Mouse (Mus musculus): ENCODE data around the gene Krt84. TPM values are rescaled to one million over a fixed set of nuclear protein-coding genes. Genes with fewer than 3 reads are reported as not detected.
A peak's percentile ranks its signal among the peaks of the same experiment; 100 is the strongest.

Gene Krt84
- total RNA-seq, 2 experiments from 2014 or later, result not detected

- peak in 1 of 2 experiments; percentile 42 for DNase-seq (ENCODE audit: low spot score in 2 of 2)
These were observed 35.4 kb downstream of the Krt84 start for GRCm38 (mm10) chr15:101497181-101497580.

- no peak for DNase-seq (ENCODE audit: low spot score in 2 of 2)
These were observed 37.4 kb downstream of the Krt84 start for GRCm38 (mm10) chr15:101495266-101495665.

- no peak for DNase-seq (ENCODE audit: low spot score in 2 of 2)
These were observed 38.4 kb downstream of the Krt84 start for GRCm38 (mm10) chr15:101494203-101494602.

GRCm38 (mm10) chr15:101493713-101494112, 38.9 kb downstream of the Krt84 start:
- DNase-seq (ENCODE audit: low spot score in 2 of 2), result no peak

- no peak for DNase-seq (ENCODE audit: low spot score in 2 of 2)
These were observed 39.9 kb downstream of the Krt84 start for GRCm38 (mm10) chr15:101492718-101493117.

- DNase-seq (ENCODE audit: low spot score in 2 of 2), result no peak
These were observed 41.2 kb downstream of the Krt84 start, which contains the start of gene Krt83 for GRCm38 (mm10) chr15:101491431-101491830. TSS of gene Krt83 (minus strand) at chr15:101491512.

- peak; percentile 7 to 34 for DNase-seq (ENCODE audit: low spot score in 2 of 2)
These were observed 46.5 kb downstream of the Krt84 start for GRCm38 (mm10) chr15:101485911-101486635.

GRCm38 (mm10) chr15:101484939-101485338, 47.7 kb downstream of the Krt84 start:
- no peak for DNase-seq (ENCODE audit: low spot score in 2 of 2)

- DNase-seq (ENCODE audit: low spot score in 2 of 2), result no peak
These were observed 49.0 kb downstream of the Krt84 start for GRCm38 (mm10) chr15:101483646-101484045.

GRCm38 (mm10) chr15:101482056-101482455, 50.6 kb downstream of the Krt84 start:
- no peak for DNase-seq (ENCODE audit: low spot score in 2 of 2)

GRCm38 (mm10) chr15:101479666-101480060, 53.0 kb downstream of the Krt84 start:
- DNase-seq (ENCODE audit: low spot score in 2 of 2), result no peak

GRCm38 (mm10) chr15:101479007-101479665, 53.5 kb downstream of the Krt84 start:
- DNase-seq (ENCODE audit: low spot score in 2 of 2), result peak; percentile 32 to 39

Small RNA genes within 50 kb of the gene (microRNA-seq; reads per million reads assigned to microRNA genes)
- 0 reads per million in 2 experiments for gene Gm44393
- 0 reads per million in 2 experiments for gene Gm44460

Other genes starting within 250 kb of the Krt84 start
- 10 to 100 TPM; 53.2 to 57.5 TPM for gene Atg101, start 248.5 kb downstream of the Krt84 start, total RNA-seq (2021)
- gene 6030408B16Rik, start 239.6 kb downstream of the Krt84 start, total RNA-seq (2021), result under 1 TPM; 0.27 to 0.66 TPM
- gene Krt80, start 162.7 kb downstream of the Krt84 start, total RNA-seq (2021), result under 1 TPM; 0.25 to 0.40 TPM
- gene Krt7, start 121.8 kb downstream of the Krt84 start, total RNA-seq (2021), result not detected
- gene Krt87, start 94.0 kb downstream of the Krt84 start, total RNA-seq (2021), result under 1 TPM; 0.18 to 0.40 TPM
- gene Krt88, start 85.1 kb downstream of the Krt84 start, total RNA-seq (2021), result not detected
- not detected for gene Krt81, start 69.1 kb downstream of the Krt84 start, total RNA-seq (2021)
- under 1 TPM in 1 of 2 experiments, not detected in 1; 0.15 TPM for gene Krt86, start 59.3 kb downstream of the Krt84 start, total RNA-seq (2021)
- not detected for gene Krt83, start 41.3 kb downstream of the Krt84 start, total RNA-seq (2021)
- gene Gm49425, start 15.6 kb downstream of the Krt84 start, total RNA-seq (2021), result not detected
- not detected for gene Krt82, start 17.8 kb upstream of the Krt84 start, total RNA-seq (2021)
- gene Krt90, start 30.1 kb upstream of the Krt84 start, total RNA-seq (2021), result not detected
- not detected for gene Krt75, start 41.1 kb upstream of the Krt84 start, total RNA-seq (2021)
- not detected for gene Gm5414, start 95.4 kb upstream of the Krt84 start, total RNA-seq (2021)
- not detected for gene Gm5478, start 114.6 kb upstream of the Krt84 start, total RNA-seq (2021)
- not detected for gene Krt6b, start 147.5 kb upstream of the Krt84 start, total RNA-seq (2021)
- not detected for gene Krt6a, start 161.5 kb upstream of the Krt84 start, total RNA-seq (2021)
- gene Krt5, start 180.1 kb upstream of the Krt84 start, total RNA-seq (2021), result under 1 TPM; 0.43 to 0.84 TPM
- gene Krt71, start 210.3 kb upstream of the Krt84 start, total RNA-seq (2021), result not detected